Mouse (Mus musculus): ENCODE measurements around the gene Car3. TPM values are rescaled to one million over a fixed set of nuclear protein-coding genes. Genes with fewer than 3 reads are reported as not detected.

Car3 gene
- polyA plus RNA-seq, 1 experiment: not detected

GRCm38 (mm10) chr3:14911992-14912582, 48.8 kb downstream of the Car3 start:
- Histone ChIP-seq H3K4me1 (ENCODE audit: control insufficient read depth, insufficient read depth, low read length) (no peaks in the 10 kb centered on the region), H3K4me3 (ENCODE audit: insufficient read depth, low read depth, low read length) (no peak overlapping the region), H3K27ac (ENCODE audit: insufficient read depth, low read depth, low read length) (no peak overlapping the region)
- 91% methylated on average over 4 of the region's 4 CpGs for WGBS
- TF ChIP-seq POLR2A (IDR thresholded peaks at IDR 0.05; ENCODE audit: insufficient read depth, low read depth, low read length) (no peak), CTCF (IDR thresholded peaks at IDR 0.05; ENCODE audit: insufficient read depth, low read depth, low read length) (no peak)

GRCm38 (mm10) chr3:14913774-14914173, 50.5 kb downstream of the Car3 start:
- Histone ChIP-seq H3K4me1 (ENCODE audit: control insufficient read depth, insufficient read depth, low read length) (no peaks in the 10 kb centered on the region), H3K27ac (ENCODE audit: insufficient read depth, low read depth, low read length) (no peak overlapping the region), H3K4me3 (ENCODE audit: insufficient read depth, low read depth, low read length) (no peak overlapping the region)
- 92% methylated on average over 4 of the region's 4 CpGs for WGBS
- TF ChIP-seq CTCF (IDR thresholded peaks at IDR 0.05; ENCODE audit: insufficient read depth, low read depth, low read length) (no peak), POLR2A (IDR thresholded peaks at IDR 0.05; ENCODE audit: insufficient read depth, low read depth, low read length) (no peak)

GRCm38 (mm10) chr3:14915355-14915754, 52.0 kb downstream of the Car3 start:
- no peaks in the 10 kb centered on the region for H3K4me1 ChIP-seq (ENCODE audit: control insufficient read depth, insufficient read depth, low read length)
- no peak overlapping the region for H3K27ac ChIP-seq (ENCODE audit: insufficient read depth, low read depth, low read length)
- 83% methylated on average over 2 of the region's 2 CpGs for WGBS
- no peak overlapping the region for H3K4me3 ChIP-seq (ENCODE audit: insufficient read depth, low read depth, low read length)
- no peak for TF ChIP-seq POLR2A (IDR thresholded peaks at IDR 0.05; ENCODE audit: insufficient read depth, low read depth, low read length)
- no peak for TF ChIP-seq CTCF (IDR thresholded peaks at IDR 0.05; ENCODE audit: insufficient read depth, low read depth, low read length)

GRCm38 (mm10) chr3:14917261-14917660, 53.9 kb downstream of the Car3 start:
- Histone ChIP-seq H3K27ac (ENCODE audit: insufficient read depth, low read depth, low read length) (no peak overlapping the region), H3K4me3 (ENCODE audit: insufficient read depth, low read depth, low read length) (no peak overlapping the region), H3K4me1 (ENCODE audit: control insufficient read depth, insufficient read depth, low read length) (no peaks in the 10 kb centered on the region)
- TF ChIP-seq POLR2A (IDR thresholded peaks at IDR 0.05; ENCODE audit: insufficient read depth, low read depth, low read length) (no peak), CTCF (IDR thresholded peaks at IDR 0.05; ENCODE audit: insufficient read depth, low read depth, low read length) (no peak)
- whole genome bisulfite sequencing: 57% methylated on average over 2 of the region's 2 CpGs

Other genes with a start within 250 kb of the Car3 start
- gene Car13, start 221.8 kb upstream of the Car3 start, polyA plus RNA-seq (2012; ENCODE audit: insufficient read depth, insufficient read length, low replicate concordance, missing spikeins): not detected in 2 replicates
- not detected in 2 replicates for gene Car1, start 55.1 kb upstream of the Car3 start, polyA plus RNA-seq (2012; ENCODE audit: insufficient read depth, insufficient read length, low replicate concordance, missing spikeins)
- gene Car2, start 22.8 kb downstream of the Car3 start, polyA plus RNA-seq (2012; ENCODE audit: insufficient read depth, insufficient read length, low replicate concordance, missing spikeins): not detected in 2 replicates

All from olfactory bulb, adult 2 months (tissue).